Mouse (Mus musculus): ENCODE measurements around the gene Surf4. TPM values are rescaled to one million over a fixed set of nuclear protein-coding genes. Genes with fewer than 3 reads are reported as not detected.

Gene Surf4
- polyA plus RNA-seq, 1 experiment from 2014 or later: 121 TPM

DNA sequence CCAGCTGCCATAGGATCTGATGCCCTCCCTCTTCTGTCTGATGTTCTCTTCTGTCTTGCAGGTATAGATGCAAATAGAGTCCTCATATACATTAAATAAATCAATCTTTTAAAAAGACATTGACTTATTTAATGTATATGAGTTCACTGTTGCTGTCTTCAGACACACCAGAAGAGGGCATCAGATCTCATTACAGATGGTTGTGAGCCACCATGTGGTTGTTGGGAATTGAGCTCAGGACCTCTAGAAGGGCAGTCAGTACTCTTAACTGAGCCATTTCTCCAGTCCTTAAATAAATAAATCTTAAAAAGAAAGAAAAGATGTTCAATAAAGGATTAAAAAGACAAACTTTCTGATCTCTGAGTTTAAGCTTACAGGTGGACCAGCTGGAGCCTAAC, 24.3 kb downstream of the Surf4 start:
- H3K9ac ChIP-seq (ENCODE audit: low read depth, low read length): peak overlapping the region; percentile 70
- H3K36me3 ChIP-seq (ENCODE audit: control insufficient read depth, insufficient read depth): peaks cover 44% of the 10 kb centered on the region
- H3K4me2 ChIP-seq (ENCODE audit: low read depth, low read length): peak overlapping the region; percentile 75
- H3K9me3 ChIP-seq (replicated peaks; ENCODE audit: control insufficient read depth, low read length): no peaks in the 10 kb centered on the region
- H3K27me3 ChIP-seq (ENCODE audit: control insufficient read depth, insufficient read depth, low read depth, low read length): no peaks in the 10 kb centered on the region
- H3K27ac ChIP-seq (ENCODE audit: low read length): peak overlapping the region; percentile 89; the same call in 1 of the 2 replicates
- no peak for ATAC-seq (ENCODE audit: low read depth)
- H3K4me1 ChIP-seq (ENCODE audit: control insufficient read depth, low read depth, low read length): peaks cover 27% of the 10 kb centered on the region
- peak overlapping the region; percentile 69 for H3K4me3 ChIP-seq (ENCODE audit: low read depth, low read length)

DNA sequence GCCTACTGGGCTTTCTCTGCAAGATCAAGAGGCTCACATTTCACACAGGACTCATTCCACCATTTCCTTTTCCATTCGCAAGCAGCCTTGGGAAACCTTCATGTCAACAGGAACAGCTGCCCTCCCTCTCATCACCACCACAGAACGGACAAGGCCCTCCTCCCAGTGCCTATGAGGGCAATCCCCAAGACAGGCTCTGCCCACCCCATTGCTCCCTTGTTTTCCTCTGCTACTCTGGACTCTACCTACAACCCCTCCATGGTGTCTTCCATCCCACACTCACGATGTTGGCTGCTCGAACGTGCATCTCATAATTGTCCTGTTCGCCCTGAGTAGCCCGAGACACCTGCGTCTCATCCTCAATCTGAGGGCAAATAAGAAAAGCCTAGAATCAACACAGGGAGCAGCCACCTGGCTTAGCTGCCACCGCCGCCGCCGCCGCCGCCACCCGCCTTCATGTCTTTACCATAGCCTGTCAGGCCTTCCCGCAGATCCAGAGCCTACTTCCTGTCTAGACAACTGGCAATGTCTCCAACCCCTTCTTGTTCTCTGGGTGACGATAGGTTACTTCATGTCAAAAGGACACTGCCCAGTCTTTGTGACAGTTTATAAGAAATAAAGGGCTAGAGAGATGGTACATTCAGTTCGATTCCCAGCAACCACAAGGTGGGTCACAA, 24.9 kb downstream of the Surf4 start:
- peaks cover 39% of the 10 kb centered on the region for H3K36me3 ChIP-seq (ENCODE audit: control insufficient read depth, insufficient read depth)
- no peak for ATAC-seq (ENCODE audit: low read depth)
- H3K4me1 ChIP-seq (ENCODE audit: control insufficient read depth, low read depth, low read length): peaks cover 29% of the 10 kb centered on the region
- H3K9me3 ChIP-seq (replicated peaks; ENCODE audit: control insufficient read depth, low read length): no peaks in the 10 kb centered on the region
- 60% methylated on average over 18 of the region's 18 CpGs for WGBS (ENCODE audit: insufficient replicate concordance)
- H3K27ac ChIP-seq (ENCODE audit: low read length): 0 out of 2 replicates have a peak overlapping the region, but pooled peaks have one; percentile 89
- H3K4me3 ChIP-seq (ENCODE audit: low read depth, low read length): peak overlapping the region; percentile 69
- H3K9ac ChIP-seq (ENCODE audit: low read depth, low read length): peak overlapping the region; percentile 70
- H3K4me2 ChIP-seq (ENCODE audit: low read depth, low read length): peak overlapping the region; percentile 75
- no peaks in the 10 kb centered on the region for H3K27me3 ChIP-seq (ENCODE audit: control insufficient read depth, insufficient read depth, low read depth, low read length)

DNA sequence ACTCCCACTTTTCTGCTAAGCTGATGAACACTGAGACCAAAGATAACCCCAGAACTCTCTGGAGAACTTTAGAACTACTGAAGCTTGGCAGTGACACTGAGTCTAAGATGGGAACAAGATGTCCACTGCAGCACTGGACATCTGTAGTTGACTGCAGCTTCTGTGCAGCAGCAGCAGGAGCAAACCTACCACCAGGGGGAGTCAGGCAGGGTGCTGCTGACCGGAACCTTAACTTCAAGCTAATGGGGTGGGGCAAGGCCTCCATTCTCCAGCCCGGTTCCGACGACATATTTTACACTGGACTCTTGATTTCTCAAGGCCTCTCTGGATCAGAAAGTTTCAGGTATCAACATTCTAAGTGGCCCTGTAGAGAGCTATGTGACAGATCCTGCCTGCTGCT, 26.6 kb downstream of the Surf4 start:
- H3K36me3 ChIP-seq (ENCODE audit: control insufficient read depth, insufficient read depth): peaks cover 22% of the 10 kb centered on the region
- no peak for ATAC-seq (ENCODE audit: low read depth)
- H3K4me1 ChIP-seq (ENCODE audit: control insufficient read depth, low read depth, low read length): peaks cover 29% of the 10 kb centered on the region
- H3K4me3 ChIP-seq (ENCODE audit: low read depth, low read length): no peak overlapping the region
- H3K27ac ChIP-seq (ENCODE audit: low read length): no peak overlapping the region
- 35% methylated on average over 4 of the region's 4 CpGs for WGBS (ENCODE audit: insufficient replicate concordance)
- H3K9me3 ChIP-seq (replicated peaks; ENCODE audit: control insufficient read depth, low read length): no peaks in the 10 kb centered on the region
- no peak overlapping the region for H3K4me2 ChIP-seq (ENCODE audit: low read depth, low read length)
- H3K9ac ChIP-seq (ENCODE audit: low read depth, low read length): no peak overlapping the region
- H3K27me3 ChIP-seq (ENCODE audit: control insufficient read depth, insufficient read depth, low read depth, low read length): no peaks in the 10 kb centered on the region

- Histone ChIP-seq H3K9ac (ENCODE audit: low read depth, low read length) (no peak overlapping the region), H3K9me3 (replicated peaks; ENCODE audit: control insufficient read depth, low read length) (no peaks in the 10 kb centered on the region), H3K4me2 (ENCODE audit: low read depth, low read length) (no peak overlapping the region), H3K4me1 (ENCODE audit: control insufficient read depth, low read depth, low read length) (peaks cover 31% of the 10 kb centered on the region), H3K36me3 (ENCODE audit: control insufficient read depth, insufficient read depth) (peaks cover 17% of the 10 kb centered on the region), H3K27ac (ENCODE audit: low read length) (no peak overlapping the region), H3K27me3 (ENCODE audit: control insufficient read depth, insufficient read depth, low read depth, low read length) (no peaks in the 10 kb centered on the region), H3K4me3 (ENCODE audit: low read depth, low read length) (no peak overlapping the region)
- 76% methylated on average over 3 of the region's 3 CpGs for WGBS (ENCODE audit: insufficient replicate concordance)
- ATAC-seq (ENCODE audit: low read depth): no peak
Observed at GRCm38 (mm10) chr2:26906431-26906830, 27.3 kb downstream of the Surf4 start.

- ATAC-seq (ENCODE audit: low read depth): no peak
- WGBS (ENCODE audit: insufficient replicate concordance): 86% methylated on average over 2 of the region's 2 CpGs
- peaks cover 36% of the 10 kb centered on the region for H3K4me1 ChIP-seq (ENCODE audit: control insufficient read depth, low read depth, low read length)
- no peak overlapping the region for H3K27ac ChIP-seq (ENCODE audit: low read length)
- no peak overlapping the region for H3K9ac ChIP-seq (ENCODE audit: low read depth, low read length)
- no peak overlapping the region for H3K4me2 ChIP-seq (ENCODE audit: low read depth, low read length)
- H3K36me3 ChIP-seq (ENCODE audit: control insufficient read depth, insufficient read depth): peaks cover 17% of the 10 kb centered on the region
- no peaks in the 10 kb centered on the region for H3K27me3 ChIP-seq (ENCODE audit: control insufficient read depth, insufficient read depth, low read depth, low read length)
- no peaks in the 10 kb centered on the region for H3K9me3 ChIP-seq (replicated peaks; ENCODE audit: control insufficient read depth, low read length)
- no peak overlapping the region for H3K4me3 ChIP-seq (ENCODE audit: low read depth, low read length)
Observed at GRCm38 (mm10) chr2:26905936-26906335, 27.8 kb downstream of the Surf4 start.

GRCm38 (mm10) chr2:26903311-26903710, 30.4 kb downstream of the Surf4 start:
- Histone ChIP-seq H3K27ac (ENCODE audit: low read length) (peak overlapping the region; percentile 80), H3K4me1 (ENCODE audit: control insufficient read depth, low read depth, low read length) (peaks cover 28% of the 10 kb centered on the region), H3K9ac (ENCODE audit: low read depth, low read length) (peak overlapping the region; percentile 80), H3K4me3 (ENCODE audit: low read depth, low read length) (peak overlapping the region; percentile 84), H3K27me3 (ENCODE audit: control insufficient read depth, insufficient read depth, low read depth, low read length) (no peaks in the 10 kb centered on the region), H3K36me3 (ENCODE audit: control insufficient read depth, insufficient read depth) (peaks cover 30% of the 10 kb centered on the region), H3K4me2 (ENCODE audit: low read depth, low read length) (peak overlapping the region; percentile 78), H3K9me3 (replicated peaks; ENCODE audit: control insufficient read depth, low read length) (no peaks in the 10 kb centered on the region)
- 8% methylated on average over 7 of the region's 7 CpGs for WGBS (ENCODE audit: insufficient replicate concordance)
- ATAC-seq (ENCODE audit: low read depth): no peak

DNA sequence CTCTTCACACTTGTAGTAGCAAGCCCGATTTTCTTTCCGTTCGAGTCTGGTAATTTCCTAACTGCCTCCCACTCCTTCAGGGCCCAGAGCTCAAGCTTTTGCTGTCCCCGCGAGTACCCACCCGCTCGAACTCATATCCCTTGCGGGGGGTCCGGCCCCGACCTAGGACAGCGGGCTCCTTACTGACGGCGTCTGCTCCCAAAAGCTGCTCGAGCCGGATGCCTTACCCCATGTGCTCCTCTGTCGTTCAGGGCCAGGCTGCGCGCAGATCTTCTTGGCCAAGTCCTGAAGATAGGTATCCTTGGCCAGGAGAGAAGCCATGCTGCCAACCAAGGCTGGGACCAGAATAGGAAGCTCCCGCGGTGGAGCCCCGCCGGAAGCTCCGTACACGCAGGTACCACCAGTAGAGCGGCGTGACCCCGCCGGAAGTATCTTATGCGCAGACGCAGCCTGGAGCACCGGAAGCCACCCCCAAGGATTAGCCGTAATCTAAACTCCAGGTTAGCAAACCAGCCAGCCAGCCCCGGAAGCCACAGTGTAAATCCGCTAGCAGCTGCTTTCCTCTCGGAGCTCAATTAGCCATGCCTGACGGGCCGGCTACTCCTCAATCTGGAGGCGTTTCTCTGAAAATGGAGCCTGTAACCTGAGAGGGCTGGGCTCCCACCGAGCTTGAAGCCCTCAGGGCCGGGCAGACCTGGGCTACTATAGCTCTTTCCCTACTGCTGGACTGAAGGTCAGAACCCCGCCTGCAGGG, 31.1 kb downstream of the Surf4 start, which contains the start of gene Surf6:
Surf6 (minus strand) TSS at position 413 of the 754 bp plus-strand sequence.
- H3K36me3 ChIP-seq (ENCODE audit: control insufficient read depth, insufficient read depth): peaks cover 24% of the 10 kb centered on the region
- under 1% methylated on average over 41 of the region's 41 CpGs for WGBS (ENCODE audit: insufficient replicate concordance)

DNA sequence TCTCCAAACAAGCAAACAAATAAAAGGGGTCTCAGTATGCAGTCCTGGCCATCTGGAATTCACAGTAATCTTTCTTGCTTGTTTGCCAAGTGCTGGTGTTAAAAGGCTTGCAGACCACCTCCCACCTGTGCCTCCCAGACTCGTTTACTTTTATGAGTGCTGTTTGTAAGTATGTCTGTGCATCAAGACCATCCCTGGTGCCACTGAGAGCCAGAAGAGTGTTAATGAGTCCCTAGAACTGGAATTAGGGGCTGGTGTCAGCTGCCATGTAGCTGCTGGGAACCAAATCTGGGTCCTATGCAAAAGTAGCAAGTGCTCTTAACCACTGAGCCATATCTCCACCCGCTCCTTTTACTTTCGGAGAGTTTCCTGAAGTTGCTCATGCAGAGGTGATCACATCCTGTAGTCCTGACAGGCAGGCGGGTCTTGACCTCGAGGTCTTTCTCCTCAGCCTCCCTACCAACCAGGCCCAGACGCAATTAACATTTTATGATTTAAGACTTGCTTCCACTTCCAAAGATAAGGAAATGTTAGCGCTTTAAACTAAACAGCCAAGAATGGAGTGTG, 31.8 kb downstream of the Surf4 start:
- no peaks in the 10 kb centered on the region for H3K27me3 ChIP-seq (ENCODE audit: control insufficient read depth, insufficient read depth, low read depth, low read length)
- H3K4me3 ChIP-seq (ENCODE audit: low read depth, low read length): peak overlapping the region; percentile 84
- peak overlapping the region; percentile 80 for H3K9ac ChIP-seq (ENCODE audit: low read depth, low read length)
- H3K4me2 ChIP-seq (ENCODE audit: low read depth, low read length): peak overlapping the region; percentile 78
- peaks cover 23% of the 10 kb centered on the region for H3K4me1 ChIP-seq (ENCODE audit: control insufficient read depth, low read depth, low read length)
- ATAC-seq (ENCODE audit: low read depth): no peak
- peak overlapping the region; percentile 80 for H3K27ac ChIP-seq (ENCODE audit: low read length)
- 3% methylated on average over 7 of the region's 7 CpGs for WGBS (ENCODE audit: insufficient replicate concordance)
- H3K36me3 ChIP-seq (ENCODE audit: control insufficient read depth, insufficient read depth): peaks cover 17% of the 10 kb centered on the region
- no peaks in the 10 kb centered on the region for H3K9me3 ChIP-seq (replicated peaks; ENCODE audit: control insufficient read depth, low read length)

More for the DNA sequence above, 31.1 kb downstream of the Surf4 start, which contains the start of gene Surf6:
- H3K4me3 ChIP-seq (ENCODE audit: low read depth, low read length): peak within 1 kb of the TSS; percentile 84
- peak within 1 kb of the TSS; percentile 80 for H3K27ac ChIP-seq (ENCODE audit: low read length)
- H3K9me3 ChIP-seq (replicated peaks; ENCODE audit: control insufficient read depth, low read length): no peaks in the 10 kb centered on the region
- no peaks in the 10 kb centered on the region for H3K27me3 ChIP-seq (ENCODE audit: control insufficient read depth, insufficient read depth, low read depth, low read length)
- peak; percentile 94 for ATAC-seq (ENCODE audit: low read depth)
- H3K4me2 ChIP-seq (ENCODE audit: low read depth, low read length): peak within 1 kb of the TSS; percentile 78
- peak within 1 kb of the TSS; percentile 80 for H3K9ac ChIP-seq (ENCODE audit: low read depth, low read length)
- H3K4me1 ChIP-seq (ENCODE audit: control insufficient read depth, low read depth, low read length): peaks cover 23% of the 10 kb centered on the region

DNA sequence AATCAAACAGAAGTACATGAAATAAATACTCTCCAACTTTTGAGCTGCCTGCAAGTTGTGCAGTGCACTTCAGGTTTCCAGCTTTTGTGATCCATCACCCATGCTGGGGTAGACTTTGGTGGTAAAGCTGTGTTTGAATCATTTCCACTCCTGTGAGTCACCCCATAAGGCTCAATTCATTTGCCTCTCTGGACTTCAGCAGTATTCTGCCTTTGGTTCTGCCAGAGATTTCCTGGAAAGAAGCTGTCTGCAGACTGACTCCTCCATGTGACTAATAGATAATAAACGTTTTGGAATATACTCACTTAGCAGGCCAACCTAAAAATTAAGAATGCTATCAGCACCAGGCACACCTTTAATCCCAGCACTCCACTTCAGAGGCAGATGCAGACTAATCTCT, 33.0 kb downstream of the Surf4 start:
- 18% methylated on average over 1 of the region's 1 CpGs for WGBS (ENCODE audit: insufficient replicate concordance)
- no peak overlapping the region for H3K27ac ChIP-seq (ENCODE audit: low read length)
- H3K4me2 ChIP-seq (ENCODE audit: low read depth, low read length): no peak overlapping the region
- H3K9ac ChIP-seq (ENCODE audit: low read depth, low read length): no peak overlapping the region
- peaks cover 23% of the 10 kb centered on the region for H3K4me1 ChIP-seq (ENCODE audit: control insufficient read depth, low read depth, low read length)
- H3K36me3 ChIP-seq (ENCODE audit: control insufficient read depth, insufficient read depth): peaks cover 19% of the 10 kb centered on the region
- ATAC-seq (ENCODE audit: low read depth): no peak
- H3K27me3 ChIP-seq (ENCODE audit: control insufficient read depth, insufficient read depth, low read depth, low read length): no peaks in the 10 kb centered on the region
- no peaks in the 10 kb centered on the region for H3K9me3 ChIP-seq (replicated peaks; ENCODE audit: control insufficient read depth, low read length)
- H3K4me3 ChIP-seq (ENCODE audit: low read depth, low read length): no peak overlapping the region

All from liver, embryonic 16.5 days (tissue).